Mouse (Mus musculus) thymus, adult 2 months (tissue): ENCODE measurements at regions not wholly inside any gene's neighbourhood (a gene's known extent, or its start where the extent isn't known, plus 50 kb on each side); places are given as distances from the start of the nearest gene placed in this dataset.

ENCODE experiments used
- DNase-seq: peaks from one replicate; pipeline ENCODE4 v3.0.0; 2021
- H3K27ac ChIP-seq: fragments of 200-500 bp; 2 replicates; pipeline ENCODE4 v1.5.1; 2012; ENCODE audit warnings: low read length, control low read depth; ENCODE audit not compliant: control insufficient read depth, insufficient read depth
- H3K27me3 ChIP-seq: fragments of 200-500 bp; 2 replicates; pipeline ENCODE4 v1.6.1; 2012; ENCODE audit warnings: mild to moderate bottlenecking, low read length, moderate library complexity, mixed read lengths; ENCODE audit not compliant: control insufficient read depth, insufficient read depth
- H3K36me3 ChIP-seq: fragments of 200-500 bp; 2 replicates; pipeline ENCODE4 v1.6.1; 2012; ENCODE audit warnings: mild to moderate bottlenecking, low read length, moderate library complexity; ENCODE audit not compliant: control insufficient read depth, insufficient read depth
- H3K4me1 ChIP-seq: fragments of 200-500 bp; replicated peaks from 2 replicates; pipeline ENCODE4 v1.6.1; 2012; ENCODE audit warnings: low read length; ENCODE audit not compliant: control insufficient read depth, insufficient read depth
- H3K4me3 ChIP-seq: fragments of 200-500 bp; 2 replicates; pipeline ENCODE4 v1.5.1; 2012; ENCODE audit warnings: mild to moderate bottlenecking, low read length, control low read depth, moderate library complexity; ENCODE audit not compliant: control insufficient read depth, insufficient read depth
- CTCF ChIP-seq: fragments of 200-500 bp; IDR thresholded peaks from 2 replicates; pipeline ENCODE4 v1.5.1; 2012; ENCODE audit warnings: mild to moderate bottlenecking, control low read depth, low read length, moderate library complexity, borderline replicate concordance; ENCODE audit not compliant: control insufficient read depth, poor library complexity, insufficient read depth; ENCODE audit errors: extremely low read depth
- POLR2A ChIP-seq: fragments of 200-500 bp; IDR thresholded peaks from 2 replicates; pipeline ENCODE4 v1.6.1; 2012; ENCODE audit warnings: mild to moderate bottlenecking, low read length, control low read depth, moderate library complexity; ENCODE audit not compliant: control insufficient read depth, poor library complexity, insufficient read depth; ENCODE audit errors: extremely low read depth
- WGBS: fragments of 180-500 bp; shearing (Covaris S2); methylation state at CpG from one replicate; pipeline ENCODE4 v1.1.7; 2018; 5-methylcytosine and 5-hydroxymethylcytosine counted together

GRCm38 (mm10) chr7:72499788-72500187 lies 193.4 kb upstream of the Mctp2 start:
- Histone ChIP-seq H3K36me3 (no peaks in the 10 kb centered on the region), H3K4me3 (no peak overlapping the region), H3K4me1 (no peaks in the 10 kb centered on the region), H3K27me3 (no peaks in the 10 kb centered on the region), H3K27ac (no peak overlapping the region)
- no peak for DNase-seq
- 78% methylated on average over 5 of the region's 5 CpGs for WGBS
- no peak for TF ChIP-seq CTCF
- TF ChIP-seq POLR2A: no peak

GRCm38 (mm10) chr7:72500190-72500589 lies 193.8 kb upstream of the Mctp2 start:
- WGBS: 92% methylated on average over 3 of the region's 3 CpGs
- Histone ChIP-seq H3K4me3 (no peak overlapping the region), H3K4me1 (no peaks in the 10 kb centered on the region), H3K36me3 (no peaks in the 10 kb centered on the region), H3K27ac (no peak overlapping the region), H3K27me3 (no peaks in the 10 kb centered on the region)
- TF ChIP-seq CTCF (no peak), POLR2A (no peak)
- DNase-seq: no peak

- WGBS: 93% methylated on average over 6 of the region's 6 CpGs
- TF ChIP-seq CTCF: no peak
- no peak for TF ChIP-seq POLR2A
- no peak overlapping the region for H3K4me3 ChIP-seq
- no peak for DNase-seq
- H3K4me1 ChIP-seq: no peaks in the 10 kb centered on the region
- H3K27ac ChIP-seq: no peak overlapping the region
- H3K27me3 ChIP-seq: no peaks in the 10 kb centered on the region
- no peaks in the 10 kb centered on the region for H3K36me3 ChIP-seq
These were observed 194.6 kb upstream of the Mctp2 start for GRCm38 (mm10) chr7:72500996-72501395.

GRCm38 (mm10) chr7:72501431-72501830 lies 195.0 kb upstream of the Mctp2 start:
- H3K4me1 ChIP-seq: no peaks in the 10 kb centered on the region
- 96% methylated on average over 3 of the region's 3 CpGs for WGBS
- TF ChIP-seq CTCF: no peak
- no peak for TF ChIP-seq POLR2A
- no peak overlapping the region for H3K27ac ChIP-seq
- H3K36me3 ChIP-seq: no peaks in the 10 kb centered on the region
- DNase-seq: no peak
- no peak overlapping the region for H3K4me3 ChIP-seq
- no peaks in the 10 kb centered on the region for H3K27me3 ChIP-seq

- Histone ChIP-seq H3K27ac (no peak overlapping the region), H3K36me3 (no peaks in the 10 kb centered on the region), H3K4me3 (no peak overlapping the region), H3K4me1 (no peaks in the 10 kb centered on the region), H3K27me3 (no peaks in the 10 kb centered on the region)
- TF ChIP-seq POLR2A (no peak), CTCF (no peak)
- DNase-seq: no peak
These were observed 197.3 kb upstream of the Mctp2 start for GRCm38 (mm10) chr7:72503756-72504155.

GRCm38 (mm10) chr7:72504268-72504667 lies 197.9 kb upstream of the Mctp2 start:
- DNase-seq: no peak

GRCm38 (mm10) chr7:72505732-72506460 lies 199.5 kb upstream of the Mctp2 start:
- H3K27ac ChIP-seq: no peak overlapping the region
- DNase-seq: no peak
- no peak overlapping the region for H3K4me3 ChIP-seq
- TF ChIP-seq POLR2A (no peak), CTCF (no peak)
- no peaks in the 10 kb centered on the region for H3K4me1 ChIP-seq
- WGBS: 94% methylated on average over 8 of the region's 8 CpGs
- no peaks in the 10 kb centered on the region for H3K36me3 ChIP-seq
- no peaks in the 10 kb centered on the region for H3K27me3 ChIP-seq

More at GRCm38 (mm10) chr7:72504268-72504667, 197.9 kb upstream of the Mctp2 start:
- H3K27me3 ChIP-seq: no peaks in the 10 kb centered on the region
- TF ChIP-seq POLR2A (no peak), CTCF (no peak)
- WGBS: 93% methylated on average over 4 of the region's 4 CpGs
- no peak overlapping the region for H3K4me3 ChIP-seq
- no peaks in the 10 kb centered on the region for H3K36me3 ChIP-seq
- no peak overlapping the region for H3K27ac ChIP-seq
- no peaks in the 10 kb centered on the region for H3K4me1 ChIP-seq
